Mouse (Mus musculus): ENCODE data around the gene Alg14. TPM values are rescaled to one million over a fixed set of nuclear protein-coding genes. Genes with fewer than 3 reads are reported as not detected.

The Alg14 gene
- polyA plus RNA-seq, 1 experiment: 25.0 TPM

- DNase-seq (ENCODE audit: low spot score): no peak
Measured at GRCm38 (mm10) chr3:121408386-121408785, 116.8 kb downstream of the Alg14 start.

GRCm38 (mm10) chr3:121411450-121411849 is 119.9 kb downstream of the Alg14 start:
- no peak for DNase-seq (ENCODE audit: low spot score)

Other genes starting within 250 kb of the Alg14 start
- 5.3 and 6.8 TPM in 2 replicates for gene Rwdd3, start 120.1 kb upstream of the Alg14 start, polyA plus RNA-seq (2012; rRNA removed)
- gene Tmem56, start 8.7 kb upstream of the Alg14 start, polyA plus RNA-seq (2012; rRNA removed): 6.8 and 8.6 TPM in 2 replicates
- gene Cnn3, start 134.7 kb downstream of the Alg14 start, polyA plus RNA-seq (2012; rRNA removed): 427 and 481 TPM in 2 replicates
- gene Slc44a3, start 240.6 kb downstream of the Alg14 start, polyA plus RNA-seq (2012; rRNA removed): 15.7 and 18.8 TPM in 2 replicates